Mouse (Mus musculus) myocyte (in vitro differentiated cells): ENCODE results near the gene Ddr2. TPM values are rescaled to one million over a fixed set of nuclear protein-coding genes. Genes with fewer than 3 reads are reported as not detected.

Experiments used
- H3K27me3 ChIP-seq: one replicate; pipeline ENCODE4 v1.6.1; 2011; ENCODE audit not compliant: control insufficient read depth, insufficient read depth, insufficient read length
- H3K36me3 ChIP-seq: one replicate; pipeline ENCODE4 v1.6.1; 2011; ENCODE audit not compliant: control insufficient read depth, insufficient read depth
- H3K4me2 ChIP-seq: one replicate; pipeline ENCODE4 v1.6.1; 2011; ENCODE audit warnings: low read depth, control low read depth
- H3K4me3 ChIP-seq: one replicate; pipeline ENCODE4 v1.5.1; 2011; ENCODE audit warnings: mild to moderate bottlenecking, control low read depth, moderate library complexity
- H3K79me2 ChIP-seq: one replicate; pipeline ENCODE4 v1.6.1; 2011; ENCODE audit not compliant: control insufficient read depth, insufficient read depth
- H3ac ChIP-seq: one replicate; pipeline ENCODE4 v1.6.1; 2011; ENCODE audit not compliant: control insufficient read depth, insufficient read length
- CEBPB ChIP-seq: IDR thresholded peaks from 2 replicates; pipeline ENCODE4 v1.6.1; 2011; ENCODE audit warnings: mild to moderate bottlenecking, moderate library complexity; ENCODE audit not compliant: poor library complexity, insufficient read depth, severe bottlenecking
- E2F4 ChIP-seq: IDR thresholded peaks from one replicate; pipeline ENCODE4 v1.6.1; 2011; ENCODE audit warnings: mild to moderate bottlenecking, control low read depth, moderate library complexity; ENCODE audit not compliant: insufficient read depth
- MAX ChIP-seq: IDR thresholded peaks from one replicate; pipeline ENCODE4 v1.6.1; 2011; ENCODE audit warnings: low read depth, mild to moderate bottlenecking, control low read depth
- MYOD1 ChIP-seq, 3 experiments: IDR thresholded peaks; one replicate each; pipeline ENCODE4 v1.6.1; 2011; ENCODE audit warnings: control low read depth in 2 of 3, low read depth in 2 of 3, mild to moderate bottlenecking in 2 of 3, moderate library complexity in 1 of 3; ENCODE audit not compliant: insufficient read length in 2 of 3, control insufficient read depth in 1 of 3
- MYOG ChIP-seq, 3 experiments: IDR thresholded peaks; one replicate each; pipeline ENCODE4 v1.6.1; 2011; ENCODE audit warnings: control low read depth in 2 of 3, low read depth in 2 of 3, mild to moderate bottlenecking in 2 of 3; ENCODE audit not compliant: insufficient read length in 2 of 3, control insufficient read depth in 1 of 3, insufficient read depth in 1 of 3
- POLR2A ChIP-seq: IDR thresholded peaks from one replicate; pipeline ENCODE4 v1.6.1; 2011; ENCODE audit warnings: low read depth, mild to moderate bottlenecking, control low read depth, moderate library complexity; ENCODE audit not compliant: insufficient read length
- POLR2AphosphoS2 ChIP-seq: IDR thresholded peaks from one replicate; pipeline ENCODE4 v1.6.1; 2011; ENCODE audit warnings: low read depth, control low read depth; ENCODE audit not compliant: insufficient read length
- REST ChIP-seq: IDR thresholded peaks from one replicate; pipeline ENCODE4 v1.6.1; 2011; ENCODE audit warnings: mild to moderate bottlenecking, control low read depth, moderate library complexity; ENCODE audit not compliant: insufficient read depth, insufficient read length
- SRF ChIP-seq: IDR thresholded peaks from one replicate; pipeline ENCODE4 v1.6.1; 2011; ENCODE audit warnings: low read depth; ENCODE audit not compliant: control insufficient read depth, insufficient read length
- TCF12 ChIP-seq: IDR thresholded peaks from one replicate; pipeline ENCODE4 v1.6.1; 2011; ENCODE audit warnings: mild to moderate bottlenecking, control low read depth; ENCODE audit not compliant: poor library complexity, insufficient read depth, severe bottlenecking
- TCF3 ChIP-seq: IDR thresholded peaks from one replicate; pipeline ENCODE4 v1.6.1; 2011; ENCODE audit warnings: low read depth, control low read depth; ENCODE audit not compliant: insufficient read length
- USF1 ChIP-seq: IDR thresholded peaks from one replicate; pipeline ENCODE4 v1.6.1; 2011; ENCODE audit warnings: low read depth, mild to moderate bottlenecking, control low read depth, moderate library complexity
- polyA plus RNA-seq: library from polyadenylated mRNA; unstranded; fragments of >200 nt; fragmentation: generic; extraction: Trizol; gene quantifications from one replicate; pipeline ENCODE4 v1.2.1, GENCODE M21; 2012; ENCODE audit warnings: missing spikeins

Ddr2 gene
- polyA plus RNA-seq, 1 experiment, result 33.8 TPM

DNA sequence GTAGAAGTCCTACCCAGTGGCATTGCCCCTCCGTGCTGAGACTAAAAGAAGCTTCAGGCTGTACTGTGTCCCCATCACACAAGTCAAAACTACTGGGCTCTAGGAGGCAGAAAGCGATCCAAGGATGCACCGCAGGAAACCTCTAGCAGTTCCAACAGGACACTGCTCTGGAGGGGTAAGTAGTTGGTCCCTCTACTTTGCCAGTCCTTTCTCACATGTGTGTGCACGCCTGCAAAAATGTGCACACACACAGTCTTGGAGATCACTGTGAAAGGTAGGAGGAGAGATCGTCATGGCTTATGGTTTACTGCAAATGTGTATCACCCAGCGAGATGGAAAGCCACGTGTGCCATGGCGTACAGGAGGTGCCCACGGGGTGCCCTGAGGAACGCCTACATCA, 157.9 kb downstream of the Ddr2 start:
- peaks cover 28% of the 10 kb centered on the region for H3K36me3 ChIP-seq

DNA sequence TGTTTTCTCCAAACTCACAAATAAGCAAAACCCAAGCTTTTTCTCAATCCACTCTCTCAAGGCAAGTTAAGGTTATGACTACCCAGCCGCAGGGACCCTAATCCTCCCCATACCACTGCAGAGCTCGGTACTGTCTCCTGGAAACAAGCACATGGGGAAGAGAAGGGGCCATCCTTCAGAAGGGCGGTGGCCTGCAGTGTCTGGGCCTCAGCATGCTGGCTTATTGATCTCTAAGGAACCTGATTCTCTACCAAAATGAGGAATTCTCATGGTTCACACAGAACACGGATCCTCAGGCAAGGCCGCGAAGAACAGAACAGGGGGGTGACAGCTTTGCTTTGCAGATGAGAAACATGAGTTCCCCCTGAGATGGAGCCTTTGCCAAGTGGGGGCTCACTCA, 159.0 kb downstream of the Ddr2 start:
- H3ac ChIP-seq, result no peak overlapping the region
- H3K27me3 ChIP-seq, result no peaks in the 10 kb centered on the region
- H3K4me2 ChIP-seq, result no peak overlapping the region
- H3K36me3 ChIP-seq, result peaks cover 27% of the 10 kb centered on the region
- TF ChIP-seq TCF3 (no peak), MAX (no peak), POLR2A (no peak), TCF12 (no peak), SRF (no peak), USF1 (no peak), REST (no peak), POLR2AphosphoS2 (no peak), E2F4 (no peak), MYOD1 (IDR thresholded peaks at IDR 0.05; ENCODE audit: control insufficient read depth in 1 of 3, insufficient read length in 2 of 3, low read depth in 2 of 3) (no peak), CEBPB (no peak), MYOG (IDR thresholded peaks at IDR 0.05; ENCODE audit: control insufficient read depth in 1 of 3, insufficient read depth in 1 of 3, insufficient read length in 2 of 3, low read depth in 2 of 3) (no peak)
- no peak overlapping the region for H3K4me3 ChIP-seq
- H3K79me2 ChIP-seq, result no peaks in the 10 kb centered on the region

More for the DNA sequence above, 157.9 kb downstream of the Ddr2 start:
- H3K4me2 ChIP-seq, result no peak overlapping the region
- no peak overlapping the region for H3K4me3 ChIP-seq
- TF ChIP-seq MAX (no peak), CEBPB (no peak), REST (no peak), USF1 (no peak), MYOD1 (IDR thresholded peaks at IDR 0.05; ENCODE audit: control insufficient read depth in 1 of 3, insufficient read length in 2 of 3, low read depth in 2 of 3) (no peak), MYOG (IDR thresholded peaks at IDR 0.05; ENCODE audit: control insufficient read depth in 1 of 3, insufficient read depth in 1 of 3, insufficient read length in 2 of 3, low read depth in 2 of 3) (no peak)
- no peaks in the 10 kb centered on the region for H3K79me2 ChIP-seq
- no peak overlapping the region for H3ac ChIP-seq
- no peaks in the 10 kb centered on the region for H3K27me3 ChIP-seq

DNA sequence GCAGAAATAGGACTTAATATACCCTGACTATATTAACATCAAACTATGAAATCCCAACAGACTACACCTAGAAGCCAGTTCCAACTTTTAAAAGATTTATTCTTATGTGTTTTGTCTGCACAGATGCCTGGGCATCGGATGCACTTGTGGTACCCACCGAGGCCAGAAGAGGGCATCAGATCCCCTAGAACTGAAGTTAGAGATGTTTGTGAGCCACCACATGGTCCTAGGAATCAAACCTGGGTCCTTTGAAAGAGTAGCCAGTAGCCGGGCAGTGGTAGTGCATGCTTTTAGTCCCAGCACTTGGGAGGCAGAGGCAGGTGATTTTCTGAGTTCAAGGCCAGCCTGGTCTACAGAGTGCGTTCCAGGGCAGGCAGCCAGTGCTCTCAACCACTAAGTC, 159.9 kb downstream of the Ddr2 start:
- no peak overlapping the region for H3K4me3 ChIP-seq
- no peaks in the 10 kb centered on the region for H3K27me3 ChIP-seq
- no peak overlapping the region for H3K4me2 ChIP-seq
- H3ac ChIP-seq, result no peak overlapping the region
- no peak for TF ChIP-seq SRF
- no peak for TF ChIP-seq MYOD1 (IDR thresholded peaks at IDR 0.05; ENCODE audit: control insufficient read depth in 1 of 3, insufficient read length in 2 of 3, low read depth in 2 of 3)
- TF ChIP-seq MYOG (IDR thresholded peaks at IDR 0.05; ENCODE audit: control insufficient read depth in 1 of 3, insufficient read depth in 1 of 3, insufficient read length in 2 of 3, low read depth in 2 of 3), result no peak
- no peak for TF ChIP-seq TCF12
- no peak for TF ChIP-seq TCF3
- TF ChIP-seq POLR2AphosphoS2, result no peak
- no peak for TF ChIP-seq POLR2A
- no peak for TF ChIP-seq CEBPB
- no peak for TF ChIP-seq MAX
- no peak for TF ChIP-seq REST
- peaks cover 23% of the 10 kb centered on the region for H3K36me3 ChIP-seq
- H3K79me2 ChIP-seq, result no peaks in the 10 kb centered on the region

DNA sequence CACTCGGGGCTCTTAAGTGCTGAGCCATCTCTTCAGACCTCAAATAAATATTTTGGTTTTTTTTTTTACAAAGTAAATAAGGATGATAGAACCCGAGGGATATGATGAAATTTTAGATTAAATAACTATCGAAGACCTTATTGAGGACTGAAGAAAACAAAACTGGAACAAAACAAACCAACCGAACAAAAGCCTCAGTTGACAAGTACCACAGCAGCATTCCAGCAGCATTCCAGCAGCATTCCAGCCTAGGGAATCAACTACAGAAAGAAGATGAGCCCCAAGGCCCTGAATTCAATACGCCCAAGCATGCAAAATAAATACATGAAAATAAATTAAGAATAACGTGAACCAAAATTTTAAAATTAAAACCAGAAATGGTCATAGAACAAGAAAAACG, 160.6 kb downstream of the Ddr2 start:
- Histone ChIP-seq H3K4me2 (no peak overlapping the region), H3ac (no peak overlapping the region), H3K79me2 (no peaks in the 10 kb centered on the region), H3K36me3 (peaks cover 23% of the 10 kb centered on the region), H3K4me3 (no peak overlapping the region), H3K27me3 (no peaks in the 10 kb centered on the region)
- TF ChIP-seq POLR2A, result no peak

DNA sequence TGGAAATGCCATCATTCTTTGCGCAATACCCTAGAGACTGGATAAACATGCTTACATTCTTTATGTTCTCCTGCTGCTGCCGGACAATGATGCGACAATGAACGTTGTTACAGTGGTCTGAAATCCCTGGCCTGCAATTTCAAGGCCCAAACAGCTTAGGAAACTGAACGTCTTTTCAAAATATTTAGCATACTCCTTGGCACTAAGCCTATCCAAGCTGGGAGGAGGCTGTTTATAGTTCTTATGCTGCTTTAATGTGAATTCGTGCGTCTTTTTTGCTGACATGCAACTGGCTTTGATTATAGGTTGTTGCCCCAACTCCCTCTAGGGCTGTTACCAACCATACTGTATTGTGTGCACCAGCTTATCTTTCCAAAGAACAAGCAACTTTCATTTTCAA, 161.7 kb downstream of the Ddr2 start:
- H3ac ChIP-seq, result no peak overlapping the region
- no peaks in the 10 kb centered on the region for H3K27me3 ChIP-seq
- no peaks in the 10 kb centered on the region for H3K79me2 ChIP-seq
- TF ChIP-seq MYOD1 (IDR thresholded peaks at IDR 0.05; ENCODE audit: control insufficient read depth in 1 of 3, insufficient read length in 2 of 3, low read depth in 2 of 3) (no peak), POLR2AphosphoS2 (no peak), REST (no peak), TCF12 (no peak), TCF3 (no peak), E2F4 (no peak), MYOG (IDR thresholded peaks at IDR 0.05; ENCODE audit: control insufficient read depth in 1 of 3, insufficient read depth in 1 of 3, insufficient read length in 2 of 3, low read depth in 2 of 3) (no peak), SRF (no peak), CEBPB (no peak), MAX (no peak), POLR2A (no peak), USF1 (no peak)
- peaks cover 19% of the 10 kb centered on the region for H3K36me3 ChIP-seq
- no peak overlapping the region for H3K4me3 ChIP-seq
- no peak overlapping the region for H3K4me2 ChIP-seq
